Mouse (Mus musculus) c-Kit-negative CD71-positive TER-119-positive erythroid progenitor cells, embryonic 14.5 days (primary cell): Measurements from ENCODE around the gene Barhl2.

ENCODE experiments used
- DNase-seq: peaks from one replicate; pipeline ENCODE4 v3.0.0-alpha.2; 2013; ENCODE audit warnings: low read depth, low spot score

The Barhl2 gene

DNA sequence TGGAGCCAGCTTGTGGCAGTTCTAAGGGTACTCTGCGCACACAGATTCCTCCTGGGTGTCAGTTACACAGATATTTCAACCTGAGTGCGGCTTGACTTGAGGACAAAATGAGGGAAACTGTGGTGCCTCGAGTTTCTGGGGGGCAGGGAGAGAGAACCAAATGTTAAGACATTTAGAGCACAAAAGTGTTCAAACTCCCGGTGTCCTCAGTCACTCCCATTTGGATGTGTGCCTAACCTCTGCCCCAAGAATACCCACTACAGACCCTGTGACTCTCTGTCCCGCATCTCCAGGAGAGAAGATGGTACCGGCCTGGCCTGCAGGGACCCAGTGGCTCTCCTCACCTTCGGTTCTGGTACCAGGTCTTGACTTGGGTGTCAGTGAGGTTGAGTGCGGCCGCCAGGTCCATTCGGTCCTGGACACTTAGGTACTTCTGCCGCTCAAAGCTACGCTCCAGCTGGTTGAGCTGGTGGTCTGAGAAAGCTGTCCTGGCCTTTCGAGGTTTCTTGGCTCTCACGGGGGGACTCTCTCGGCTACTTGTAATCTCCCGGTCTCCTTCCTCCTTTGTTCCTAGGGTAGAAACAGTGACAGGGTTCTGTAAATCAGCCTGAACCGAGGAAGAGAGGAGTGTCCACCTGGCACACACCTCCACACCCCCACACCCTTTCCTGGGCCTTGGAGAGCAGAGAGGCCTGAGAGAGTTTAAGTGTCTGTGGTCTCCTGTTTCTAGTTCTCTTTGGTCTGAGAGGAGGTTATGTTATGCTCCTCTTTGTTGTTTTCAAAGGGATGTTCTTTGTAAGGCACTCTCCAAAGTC lies 2.7 kb downstream of the Barhl2 start:
- no peak for DNase-seq

DNA sequence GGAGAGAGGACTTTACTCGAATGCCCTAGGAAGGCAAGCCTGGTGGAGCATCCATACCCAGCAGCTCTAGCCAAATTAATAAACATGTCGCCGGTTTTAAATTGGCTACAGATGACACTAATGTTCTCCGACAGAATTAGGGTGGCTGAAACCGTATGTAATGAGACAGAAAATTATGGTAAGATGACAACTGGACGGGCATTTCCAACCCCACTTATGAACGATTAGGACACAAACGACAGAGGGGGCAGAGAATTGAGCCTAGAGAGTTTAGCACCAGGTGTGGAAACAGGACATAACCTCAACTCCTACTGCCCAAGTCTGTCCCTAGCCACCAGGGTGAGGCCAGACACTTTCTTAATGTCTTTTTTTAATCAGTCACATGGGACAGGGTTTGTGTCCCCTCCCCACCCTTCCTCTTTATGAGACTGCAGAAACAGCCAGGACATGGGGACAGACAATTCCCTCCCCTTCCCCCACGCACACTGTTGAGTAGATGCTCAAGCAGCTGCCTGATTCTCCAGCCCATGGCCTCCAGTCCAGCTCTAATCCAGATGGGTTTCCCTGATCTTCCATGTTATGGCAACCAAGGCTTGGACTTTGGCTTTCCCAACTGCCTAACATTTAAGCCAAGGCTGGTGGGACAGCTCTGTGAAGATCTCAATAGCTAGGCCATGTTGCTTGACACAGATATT lies 3.4 kb downstream of the Barhl2 start:
- no peak for DNase-seq

DNA sequence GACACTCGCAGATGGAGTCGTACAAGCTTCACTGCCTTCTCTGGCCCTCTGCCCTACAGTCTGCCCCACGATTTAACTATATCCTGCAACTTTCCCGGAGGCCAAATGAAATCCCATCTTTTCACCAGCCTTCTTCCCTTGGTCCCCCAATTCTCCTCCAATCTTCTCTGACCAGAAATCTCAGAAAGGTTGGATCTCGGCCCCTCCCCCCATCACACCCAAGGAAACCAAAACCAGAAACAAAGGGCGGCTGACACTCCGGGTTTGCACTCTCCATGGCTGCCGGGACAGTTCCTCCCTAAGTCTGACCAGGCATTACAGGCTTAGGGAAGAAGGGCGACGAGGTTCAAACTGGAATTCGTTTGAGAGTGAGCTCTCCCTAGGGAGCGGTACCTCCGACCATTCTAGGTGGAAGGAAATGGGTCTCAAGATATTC lies 4.1 kb downstream of the Barhl2 start:
- no peak for DNase-seq

DNA sequence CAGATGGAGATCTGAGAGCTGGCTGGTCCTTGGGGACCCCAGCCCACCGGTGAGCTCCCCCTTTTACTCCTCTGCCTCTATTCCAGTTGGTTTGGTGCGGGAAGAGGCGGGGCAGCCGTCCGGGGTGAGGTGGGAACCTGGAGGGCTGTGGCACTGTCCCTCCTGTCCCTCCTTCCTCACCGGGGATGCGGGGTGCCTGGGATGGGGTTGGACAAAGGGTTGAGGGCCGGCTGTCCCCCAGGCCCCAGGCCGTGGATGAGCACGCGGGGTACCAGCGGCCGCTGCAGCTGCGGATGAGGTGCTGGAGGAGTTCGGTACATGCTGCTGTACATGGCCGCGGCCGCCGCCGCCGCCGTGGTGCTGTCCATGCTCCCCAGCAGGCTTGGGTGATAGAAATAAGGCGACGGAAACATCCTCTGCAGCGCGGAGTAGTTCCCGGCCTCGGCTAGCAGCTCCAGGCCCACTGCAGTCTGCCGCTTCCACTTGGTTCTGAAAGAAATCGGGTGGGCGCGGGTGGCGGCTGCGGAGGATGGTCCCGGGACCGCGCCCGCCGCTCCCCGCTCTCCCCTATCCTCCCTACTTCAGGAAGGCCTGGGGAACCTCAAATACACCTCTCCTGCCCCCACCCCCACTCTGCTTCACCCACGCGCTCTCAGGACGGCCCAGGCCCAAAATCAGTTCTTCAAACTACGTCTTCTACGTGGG lies 4.6 kb downstream of the Barhl2 start:
- no peak for DNase-seq

DNA sequence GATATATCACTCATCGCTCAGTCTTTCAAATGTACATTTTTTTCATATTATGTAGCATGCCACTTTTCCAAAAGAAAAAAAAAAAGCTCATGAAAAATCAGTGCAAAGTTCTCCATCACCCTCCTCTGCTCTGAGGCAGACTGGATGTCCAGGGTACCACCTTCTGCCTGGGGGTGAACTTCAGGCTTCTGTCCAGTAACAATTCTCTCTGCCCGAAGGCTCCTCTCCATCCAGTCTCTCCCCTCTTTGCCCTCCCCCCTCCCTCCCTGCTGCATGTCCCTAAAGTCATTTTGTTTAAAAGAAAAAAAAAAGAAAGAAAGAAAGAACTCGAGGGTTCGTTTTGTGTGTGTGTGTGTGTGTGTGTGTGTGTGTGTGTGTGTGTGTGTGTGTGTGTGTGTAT lies 5.3 kb downstream of the Barhl2 start:
- DNase-seq: no peak

DNA sequence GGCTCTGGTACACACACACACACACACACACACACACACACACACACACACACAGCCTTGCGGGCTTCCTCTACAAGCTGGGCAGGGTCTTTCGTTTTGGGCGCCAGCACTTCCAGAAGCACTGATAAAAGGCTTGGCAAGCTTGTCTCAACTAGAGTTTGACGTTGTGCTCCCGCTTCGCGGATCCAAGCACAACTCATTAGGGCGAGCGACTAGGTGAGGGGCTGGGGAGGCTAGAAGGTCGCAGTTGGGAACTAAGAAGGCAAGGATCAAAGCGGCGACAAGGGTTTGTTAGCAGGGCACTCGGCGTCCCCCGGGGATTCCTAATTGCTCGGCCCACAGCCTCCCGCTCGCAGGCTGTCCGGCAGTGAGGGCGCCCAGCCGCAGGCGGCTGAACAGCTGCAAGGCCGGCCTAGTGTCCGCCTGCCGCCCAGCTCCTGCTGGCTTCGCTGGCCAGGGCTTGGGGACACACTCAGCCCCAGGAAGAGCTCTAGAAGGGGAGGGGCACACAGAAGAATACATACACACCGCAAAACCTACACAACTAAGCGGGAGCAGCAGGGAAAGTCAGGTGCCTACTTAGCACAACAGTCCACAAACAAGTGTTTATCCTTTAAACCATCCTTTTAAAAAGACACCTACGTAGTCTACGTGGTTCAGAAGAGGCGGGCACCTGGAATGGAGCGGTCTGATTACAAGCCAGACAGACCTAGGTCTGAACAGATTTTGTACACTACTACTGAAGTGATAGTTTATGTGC lies 6.1 kb downstream of the Barhl2 start:
- no peak for DNase-seq

DNA sequence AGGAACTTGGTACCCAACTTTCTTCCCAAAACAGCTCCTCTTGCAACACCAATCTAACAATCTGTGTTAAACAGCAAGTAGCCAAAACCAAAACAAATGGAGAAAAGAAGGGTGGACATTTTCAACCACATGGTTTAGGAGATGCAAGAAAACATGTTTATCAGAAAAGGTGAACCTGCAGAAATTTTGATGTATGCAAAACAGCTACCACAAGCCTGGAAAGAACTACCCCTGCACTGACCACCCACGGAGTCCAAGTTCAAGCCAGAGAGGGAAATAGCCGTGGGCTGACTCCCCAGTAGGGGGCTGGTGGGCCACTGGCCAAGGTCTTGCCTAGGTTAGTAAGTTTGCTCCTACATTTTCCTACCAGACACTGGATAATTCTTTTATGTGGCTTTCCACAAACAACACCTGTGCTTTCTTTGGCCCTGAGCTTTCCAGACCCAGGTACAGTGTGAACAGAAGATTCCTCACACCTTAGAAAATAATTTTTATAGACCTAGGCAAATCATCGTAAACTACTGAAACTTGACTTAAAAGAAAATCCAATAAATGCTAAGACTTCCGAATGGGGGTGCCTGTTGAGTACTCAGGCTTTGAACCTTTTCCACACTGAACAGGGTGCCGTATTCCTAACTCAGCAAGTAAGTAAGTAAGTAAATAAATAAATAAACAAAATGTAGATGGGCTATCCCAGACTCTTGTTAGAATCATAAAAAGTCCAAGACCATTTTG lies 7.4 kb downstream of the Barhl2 start:
- DNase-seq: no peak

DNA sequence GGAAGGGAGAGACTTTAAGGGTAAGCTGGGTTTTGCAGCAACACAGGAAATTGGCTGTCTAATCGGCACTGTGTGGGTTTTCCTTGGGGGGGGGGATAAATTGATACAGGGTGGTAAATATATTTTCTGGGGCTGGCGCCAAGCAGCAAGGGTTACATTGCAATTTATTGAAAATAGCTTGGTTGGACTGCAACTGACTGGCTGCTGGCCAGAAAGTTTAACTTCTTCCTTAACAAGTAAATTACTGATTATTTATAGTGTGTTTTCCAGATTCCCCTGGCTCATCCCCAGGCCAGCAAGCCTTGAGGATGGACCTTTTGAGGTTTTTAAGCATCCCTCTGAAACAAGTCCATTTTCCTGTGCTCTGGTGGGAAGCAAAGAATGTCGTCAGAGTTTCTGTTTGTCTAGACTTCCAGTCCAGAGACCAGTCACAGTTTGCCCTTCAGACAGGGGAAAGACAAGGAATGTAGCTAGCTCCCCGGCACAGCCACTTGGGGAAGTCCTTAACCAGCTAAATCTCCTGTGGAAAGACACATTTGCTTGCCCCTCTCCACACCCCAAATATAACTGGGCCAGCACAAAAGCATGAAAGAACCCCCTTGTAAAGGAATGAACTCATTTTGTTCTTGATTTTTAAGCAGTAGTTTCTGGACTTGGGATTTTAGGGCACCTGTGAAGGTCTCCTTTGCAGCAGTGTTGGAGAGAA lies 8.1 kb downstream of the Barhl2 start:
- DNase-seq: no peak

DNA sequence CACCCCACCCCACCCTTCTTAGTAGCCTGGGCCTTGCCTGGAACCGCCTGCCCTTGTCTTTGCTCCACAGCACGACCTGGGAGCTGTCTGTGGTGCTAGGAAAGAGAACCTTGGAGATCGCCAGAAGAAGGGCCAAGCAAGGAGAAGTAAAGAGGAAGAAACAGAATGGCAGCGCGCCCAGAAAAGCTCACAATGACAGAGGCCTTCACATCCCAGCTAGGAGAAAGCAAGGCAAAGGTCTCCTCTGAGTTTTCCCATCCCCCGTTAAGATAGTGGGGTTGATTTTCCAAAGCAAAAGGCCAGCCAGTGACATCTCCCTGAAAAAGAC lies 9.2 kb downstream of the Barhl2 start:
- no peak for DNase-seq

DNA sequence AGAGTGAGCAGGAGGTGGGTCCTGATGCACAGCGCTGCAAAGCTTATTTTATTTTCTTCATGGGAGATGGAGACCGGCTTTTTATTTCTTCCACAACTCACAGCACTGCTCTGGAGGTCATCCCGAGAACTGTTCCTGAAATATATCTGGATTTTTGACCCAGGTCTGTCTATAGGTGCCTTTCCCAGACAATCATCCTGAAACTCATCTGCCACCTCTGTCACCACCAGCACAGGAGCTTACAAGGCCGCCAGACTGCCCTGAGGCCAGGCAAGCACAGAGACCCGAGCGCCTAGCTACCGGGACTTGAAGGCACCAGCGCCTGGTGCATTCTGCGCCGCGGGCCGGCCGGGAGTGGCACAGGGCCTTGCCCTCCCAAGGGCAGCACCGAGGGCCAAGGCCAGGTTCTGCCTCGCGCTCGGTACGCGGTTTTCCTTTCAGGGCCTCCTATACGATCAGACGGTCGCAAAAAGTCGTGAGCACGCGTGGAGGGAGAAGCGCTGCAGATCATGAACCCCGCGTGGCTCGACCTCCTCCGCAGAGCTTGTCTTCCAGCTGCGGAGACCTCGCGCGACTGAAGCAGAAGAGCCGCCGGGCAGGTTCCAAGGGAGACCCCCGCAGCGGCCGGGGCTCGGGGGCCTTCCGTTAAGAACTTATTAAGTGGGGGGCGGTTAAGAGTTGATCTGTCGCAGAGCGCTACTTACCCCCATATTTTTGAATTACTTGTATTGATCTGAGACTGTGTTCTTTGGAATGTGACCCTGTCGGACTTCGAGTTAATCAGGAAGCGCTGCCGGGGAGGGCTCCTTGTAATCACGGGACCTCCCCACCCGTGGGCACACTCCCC lies 9.8 kb downstream of the Barhl2 start:
- no peak for DNase-seq

DNA sequence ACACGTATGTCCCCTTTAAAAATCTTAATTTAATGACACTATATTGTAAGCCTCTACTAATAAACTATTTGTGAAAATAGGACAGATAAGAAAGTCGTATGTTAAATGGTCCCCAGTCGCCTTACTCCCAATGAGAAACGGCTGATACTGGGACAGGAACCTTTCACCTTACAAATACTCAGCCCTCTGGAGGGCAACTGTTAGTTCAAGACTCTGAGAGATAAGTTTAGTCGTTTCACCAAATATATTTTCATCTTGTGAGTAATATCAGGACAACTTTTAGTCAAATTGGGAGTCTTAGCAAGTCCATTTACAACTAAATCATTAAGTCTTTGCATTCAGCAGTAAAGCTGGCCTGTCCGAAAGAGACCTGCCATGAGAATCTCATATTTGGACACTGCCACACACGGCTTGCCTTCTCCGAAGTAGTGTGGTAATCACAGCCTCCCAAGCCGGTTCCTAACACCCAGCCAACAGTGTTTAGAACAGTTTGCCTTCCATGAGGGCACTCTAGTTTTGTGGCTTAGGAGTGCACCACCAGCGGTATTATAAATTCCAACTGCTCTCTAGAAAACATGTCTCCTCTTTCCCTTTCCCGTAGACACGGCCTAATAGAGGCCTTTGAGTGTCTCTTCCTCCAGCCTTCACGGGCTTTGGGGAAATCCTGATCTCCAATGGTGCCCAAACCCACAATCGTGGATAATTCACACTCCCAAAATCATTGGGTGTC lies 10.7 kb downstream of the Barhl2 start:
- no peak for DNase-seq

DNA sequence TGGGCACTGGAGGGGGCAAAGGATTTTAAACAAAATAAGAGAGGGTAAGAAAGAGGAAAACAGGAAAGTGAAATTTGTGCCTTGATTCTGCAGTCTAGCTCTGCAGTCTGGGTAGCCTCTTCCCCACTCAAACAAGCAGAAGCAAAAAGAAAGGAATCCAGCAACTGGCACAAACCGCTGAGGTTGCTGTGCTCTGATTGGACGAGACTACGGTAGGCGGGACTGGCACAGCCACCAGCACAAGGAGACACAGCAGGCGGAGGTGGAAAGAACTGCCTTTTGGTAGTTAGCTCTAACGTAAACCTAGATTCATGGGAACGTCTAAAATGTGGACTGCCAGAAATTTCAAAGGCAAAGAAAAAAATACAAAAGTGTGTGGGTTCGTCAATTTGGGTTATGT lies 11.4 kb downstream of the Barhl2 start:
- no peak for DNase-seq

DNA sequence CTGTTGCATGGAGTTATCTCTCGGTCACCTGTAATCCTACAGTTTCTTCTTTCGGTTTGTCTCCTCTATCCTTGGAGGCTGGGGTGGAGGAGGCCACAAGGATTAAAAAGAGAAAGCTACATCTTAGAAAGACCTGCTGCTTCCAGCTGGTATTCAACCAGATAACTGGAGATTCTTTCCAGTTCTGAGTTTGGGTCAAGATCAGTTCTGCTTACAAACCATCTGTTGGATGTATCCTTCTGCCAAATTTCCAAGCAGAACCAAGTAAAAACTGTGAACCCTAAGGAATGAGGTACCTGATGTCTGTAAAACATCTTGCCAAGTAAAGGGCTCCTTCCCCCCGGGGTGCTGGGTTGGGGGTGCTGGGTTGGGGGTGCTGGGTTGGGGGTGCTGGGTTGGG lies 12.3 kb downstream of the Barhl2 start:
- DNase-seq: no peak

DNA sequence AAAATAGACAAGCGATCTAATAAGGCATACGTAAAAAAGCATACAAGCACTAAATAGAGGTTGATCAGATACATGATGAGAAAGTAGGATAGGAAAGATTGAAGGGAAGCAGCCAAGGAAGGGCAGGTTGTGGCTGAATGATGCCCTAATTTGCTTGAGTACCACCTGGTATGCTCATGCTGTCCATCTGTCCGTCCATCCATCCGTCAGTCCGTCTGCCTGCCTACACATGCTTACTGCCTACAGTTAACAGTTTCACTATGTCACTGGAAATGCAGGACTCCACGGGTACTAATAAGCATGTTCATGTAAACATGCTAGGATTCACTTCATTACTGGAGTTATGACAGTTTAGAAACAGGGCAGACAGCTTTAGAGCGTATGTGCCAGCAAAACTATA lies 19.1 kb downstream of the Barhl2 start:
- DNase-seq: no peak

DNA sequence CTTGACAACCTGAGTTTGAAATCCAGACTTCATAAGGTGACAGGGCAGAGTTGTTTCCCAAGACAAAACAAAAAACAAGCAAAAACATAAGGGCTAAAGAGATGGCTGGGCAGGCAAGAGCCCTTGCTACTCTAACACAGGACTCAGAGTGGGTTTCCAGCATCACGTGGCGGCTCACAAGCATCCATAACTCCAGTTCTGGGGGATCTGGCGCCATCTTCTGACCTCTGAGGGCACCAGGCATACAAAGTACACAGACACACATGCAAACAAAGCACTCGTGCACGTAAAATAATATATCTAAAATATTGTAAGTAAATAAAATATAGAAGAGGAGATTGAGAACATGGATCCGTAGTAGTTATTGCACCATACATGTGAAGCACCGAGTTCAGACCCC lies 31.9 kb downstream of the Barhl2 start:
- no peak for DNase-seq

DNA sequence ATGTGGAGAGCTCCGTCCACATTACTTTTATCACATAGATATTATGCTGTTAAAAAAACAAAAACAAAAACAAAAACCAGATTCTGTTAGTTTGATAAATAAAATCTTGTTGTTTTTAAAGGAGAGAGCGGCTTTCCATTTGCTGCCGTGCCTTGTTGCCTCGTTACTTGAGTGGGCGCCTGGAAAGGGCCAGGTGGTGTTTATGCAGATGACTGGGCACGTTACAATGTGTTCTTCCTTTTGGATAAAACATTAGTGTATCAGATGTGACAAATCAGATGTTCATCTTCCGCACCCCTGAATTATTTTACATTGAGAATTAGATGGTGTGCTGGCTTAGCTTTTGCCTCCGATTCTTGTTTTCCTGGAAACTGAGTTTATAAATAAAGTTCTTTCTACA lies 37.1 kb downstream of the Barhl2 start:
- no peak for DNase-seq

DNA sequence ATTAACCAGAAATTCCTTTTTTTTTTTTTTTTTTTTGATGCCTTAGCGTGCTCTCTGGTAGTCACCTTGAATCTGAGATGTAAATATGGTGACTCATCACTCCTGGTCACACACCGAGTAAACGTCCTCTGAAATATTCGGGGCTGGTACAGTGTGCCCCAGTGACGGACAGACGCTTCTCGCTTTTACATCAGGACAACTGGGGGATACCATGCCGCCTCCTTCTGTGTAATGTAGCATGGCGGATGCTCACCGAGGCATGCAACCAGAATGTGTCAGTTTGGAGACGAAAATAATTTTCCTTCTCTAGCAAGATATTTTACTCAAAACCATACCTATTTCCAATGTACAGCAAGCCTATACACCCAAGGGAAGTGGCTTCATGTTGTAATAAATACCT lies 37.6 kb downstream of the Barhl2 start:
- no peak for DNase-seq

DNA sequence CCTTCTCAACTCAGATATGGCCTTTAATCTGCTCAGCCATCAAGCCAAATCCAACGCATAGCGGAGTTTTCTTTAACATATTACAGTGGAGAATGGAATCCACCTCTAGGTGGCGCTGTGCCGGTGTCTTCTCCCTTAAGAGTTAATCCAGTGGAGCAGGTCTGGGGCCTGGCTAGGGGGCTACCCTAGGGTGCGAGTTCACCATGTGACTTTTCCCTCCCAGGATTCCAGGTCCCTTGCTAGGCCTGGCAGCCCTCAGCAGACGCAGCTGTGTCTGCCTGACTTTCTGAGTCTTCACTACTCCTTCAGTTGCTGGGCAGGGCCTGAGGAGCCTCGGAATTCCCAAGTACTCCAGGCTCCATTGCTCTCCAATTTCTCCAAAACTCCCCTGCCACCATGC lies 40.8 kb downstream of the Barhl2 start:
- DNase-seq: no peak

DNA sequence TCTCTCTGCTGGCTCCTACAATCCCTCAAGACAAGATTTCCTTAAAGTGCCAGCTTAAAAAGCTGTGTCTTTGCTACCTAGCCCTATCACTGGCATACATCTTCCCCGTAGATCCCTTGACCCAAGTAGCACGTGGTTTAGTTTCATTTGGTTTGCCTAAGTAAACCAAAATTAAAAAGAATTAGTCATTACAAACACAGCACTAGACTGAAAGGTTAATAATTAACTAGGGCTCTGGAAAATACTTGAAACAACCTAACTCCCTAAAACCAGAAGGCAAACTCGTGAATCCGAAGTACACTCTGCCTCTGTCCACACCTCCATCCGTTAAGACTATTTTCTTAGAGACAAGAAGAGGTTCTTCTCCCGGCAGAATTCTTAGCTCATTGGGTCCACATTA lies 41.4 kb downstream of the Barhl2 start:
- no peak for DNase-seq
